Mouse (Mus musculus) embryonic facial prominence, embryonic 10.5 days (tissue): Measurements from ENCODE around the gene Pnpla2. TPM values are rescaled to one million over a fixed set of nuclear protein-coding genes. Genes with fewer than 3 reads are reported as not detected.
A peak's percentile ranks its signal among the peaks of the same experiment; 100 is the strongest.

ENCODE experiments used
- DNase-seq: peaks from one replicate; pipeline ENCODE4 v3.0.0-alpha.2; 2017; ENCODE audit warnings: low spot score
- H3K27ac ChIP-seq: fragments of 300-500 bp; sonication (generic); replicated peaks from 2 replicates; pipeline ENCODE4 v1.5.1; 2016; ENCODE audit warnings: mild to moderate bottlenecking
- H3K27me3 ChIP-seq: fragments of 300-500 bp; sonication (generic); replicated peaks from 2 replicates; pipeline ENCODE4 v1.6.1; 2016; ENCODE audit warnings: low read depth, mild to moderate bottlenecking; ENCODE audit not compliant: poor library complexity, severe bottlenecking
- H3K36me3 ChIP-seq: fragments of 300-500 bp; sonication (generic); replicated peaks from 2 replicates; pipeline ENCODE4 v1.6.1; 2016; ENCODE audit warnings: mild to moderate bottlenecking, moderate library complexity
- H3K4me1 ChIP-seq: fragments of 300-500 bp; sonication (generic); 2 replicates; pipeline ENCODE4 v1.6.1; 2016
- H3K4me3 ChIP-seq: fragments of 300-500 bp; sonication (generic); 2 replicates; pipeline ENCODE4 v1.5.1; 2016; ENCODE audit warnings: mild to moderate bottlenecking, moderate library complexity
- H3K9me3 ChIP-seq: fragments of 300-500 bp; sonication (generic); 2 replicates; pipeline ENCODE4 v1.6.1; 2016; ENCODE audit warnings: mild to moderate bottlenecking
- WGBS: fragments of 180-500 bp; shearing (Covaris S2); methylation state at CpG from one replicate; pipeline ENCODE4 v1.1.7; 2016; 5-methylcytosine and 5-hydroxymethylcytosine counted together
- polyA plus RNA-seq: library from polyadenylated mRNA; unstranded; fragments of >200 nt; fragmentation: Nextera tagmentation; extraction: Ambion mirVana; gene quantifications from 2 replicates; pipeline ENCODE4 v1.2.1, GENCODE M21; 2016

Gene Pnpla2
- polyA plus RNA-seq, 1 experiment from 2014 or later = 13.2 TPM

DNA sequence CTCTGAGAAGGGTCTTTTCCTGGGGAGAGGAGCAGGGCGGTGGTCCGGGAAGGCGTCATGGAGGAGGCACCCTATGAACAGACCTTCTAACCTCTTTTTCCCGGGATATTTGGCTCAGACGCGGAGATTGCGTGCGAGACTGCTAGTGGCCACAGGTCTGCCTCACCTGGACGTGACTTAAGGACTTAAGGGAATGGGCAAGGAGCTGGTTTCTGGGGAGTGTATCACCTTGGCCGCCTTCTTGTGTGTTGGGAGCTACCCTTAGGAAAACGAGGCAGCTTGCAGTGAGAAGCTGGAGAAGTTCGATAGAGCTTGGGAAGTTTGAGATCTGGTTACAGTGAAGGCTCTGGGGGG, 20.8 kb downstream of the Pnpla2 start:
- Histone ChIP-seq H3K27me3 (peaks cover 8% of the 10 kb centered on the region), H3K9me3 (no peaks in the 10 kb centered on the region), H3K4me3 (peak overlapping the region; percentile 89), H3K4me1 (peaks cover 46% of the 10 kb centered on the region), H3K36me3 (peaks cover 21% of the 10 kb centered on the region), H3K27ac (peak overlapping the region; percentile 98)
- no peak for DNase-seq
- WGBS = 1% methylated on average over 12 of the region's 12 CpGs

DNA sequence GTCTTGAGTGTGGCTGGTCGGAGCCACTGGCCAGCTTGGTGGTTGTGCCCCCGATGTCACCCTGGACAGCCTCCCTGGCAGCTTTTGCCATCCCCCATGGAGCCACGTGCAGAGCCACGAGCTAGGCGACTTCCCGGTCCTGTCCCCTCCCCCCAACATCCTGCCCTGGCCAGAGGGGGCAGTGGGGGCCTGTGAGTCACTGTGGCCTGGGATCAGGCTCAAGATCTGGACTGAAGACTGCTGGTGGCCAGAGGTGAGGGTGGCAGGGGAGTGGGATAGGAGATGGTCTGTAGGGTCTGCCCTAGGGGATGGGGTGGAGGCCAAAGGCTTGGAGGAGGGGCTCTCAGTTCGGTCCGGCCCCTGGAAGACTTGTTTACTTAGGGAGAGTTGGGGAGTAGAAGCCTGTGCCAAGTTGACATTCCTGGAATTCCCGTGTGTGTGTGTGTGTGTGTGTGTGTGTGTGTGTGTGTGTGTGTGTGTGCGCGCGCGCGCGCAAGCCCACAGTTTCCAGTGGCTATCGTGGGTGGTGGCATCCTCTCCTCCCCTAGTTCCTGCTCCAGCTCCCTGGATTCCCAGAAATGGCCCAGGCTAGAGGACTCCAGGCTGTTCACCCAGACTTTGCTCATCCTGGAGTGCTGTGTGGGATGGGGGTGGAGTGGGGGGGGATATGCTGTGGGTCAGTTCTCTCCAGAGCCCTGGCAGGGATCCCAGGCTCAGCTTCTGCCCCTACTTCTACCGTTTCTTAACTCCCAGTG, 21.4 kb downstream of the Pnpla2 start:
- Histone ChIP-seq H3K27me3 (peaks cover 8% of the 10 kb centered on the region), H3K4me1 (peaks cover 52% of the 10 kb centered on the region), H3K4me3 (peak overlapping the region; percentile 89), H3K9me3 (no peaks in the 10 kb centered on the region), H3K27ac (peak overlapping the region; percentile 98), H3K36me3 (peaks cover 15% of the 10 kb centered on the region)
- peak; percentile 75 for DNase-seq
- WGBS = 1% methylated on average over 17 of the region's 17 CpGs

DNA sequence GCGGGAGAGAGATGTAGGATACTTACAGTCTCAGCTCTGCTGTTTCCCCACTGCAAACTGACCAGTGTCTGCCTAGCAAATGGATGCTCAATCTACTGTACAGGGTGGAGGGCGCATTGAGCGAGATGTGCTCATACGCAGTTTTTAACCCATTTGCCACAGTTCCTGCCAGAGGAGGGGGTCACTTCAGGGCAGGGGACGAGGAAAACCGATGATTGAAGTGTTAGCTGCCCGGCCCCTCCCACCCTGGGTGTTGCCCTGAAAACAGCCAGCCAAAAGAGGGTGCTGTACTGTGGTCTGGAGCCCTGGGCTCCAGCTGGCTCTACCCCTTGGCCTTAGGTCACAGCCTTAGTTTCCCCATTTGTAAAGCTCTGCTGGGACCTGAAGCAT, 22.0 kb downstream of the Pnpla2 start:
- 16% methylated on average over 7 of the region's 7 CpGs for WGBS
- peaks cover 13% of the 10 kb centered on the region for H3K27me3 ChIP-seq

DNA sequence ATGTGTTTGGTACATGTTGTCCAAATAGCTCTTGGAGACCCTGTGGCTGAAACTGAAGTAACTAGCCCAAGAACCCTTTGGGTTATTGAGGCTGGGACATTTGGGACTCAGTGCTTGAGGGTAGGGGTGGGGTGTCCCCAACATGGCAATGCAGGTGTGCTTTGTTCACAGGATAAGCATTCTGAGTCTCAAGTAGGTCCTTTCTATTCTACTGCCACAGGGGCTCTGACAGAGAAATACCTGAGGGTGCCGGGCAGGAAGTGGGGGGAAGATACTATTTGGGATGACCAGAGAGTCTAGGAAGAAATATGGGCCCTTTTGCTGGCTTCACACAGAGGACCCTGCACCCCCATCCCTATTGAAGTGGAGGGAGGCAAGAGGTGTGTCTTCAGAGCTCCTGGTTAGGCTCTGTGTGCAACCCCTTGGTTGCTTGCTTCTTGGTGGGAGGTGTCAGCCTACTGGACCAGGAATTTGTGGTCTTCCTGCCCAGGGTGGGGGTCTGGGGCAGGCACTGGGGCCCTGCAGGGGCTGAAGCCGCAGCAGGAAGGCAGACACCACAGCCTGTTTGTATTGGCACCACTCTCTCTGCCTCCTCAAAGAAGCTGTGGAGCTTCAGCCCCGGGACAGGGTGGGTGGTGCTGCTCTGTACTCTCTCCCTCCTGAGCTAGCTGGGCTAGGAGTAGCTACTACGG, 22.7 kb downstream of the Pnpla2 start:
- H3K27ac ChIP-seq = peak overlapping the region; percentile 37
- no peak for DNase-seq

More for the DNA sequence above, 22.0 kb downstream of the Pnpla2 start:
- Histone ChIP-seq H3K36me3 (peaks cover 10% of the 10 kb centered on the region), H3K4me1 (peaks cover 58% of the 10 kb centered on the region), H3K4me3 (peak overlapping the region; percentile 89), H3K27ac (peak overlapping the region; percentile 98), H3K9me3 (no peaks in the 10 kb centered on the region)
- no peak for DNase-seq

DNA sequence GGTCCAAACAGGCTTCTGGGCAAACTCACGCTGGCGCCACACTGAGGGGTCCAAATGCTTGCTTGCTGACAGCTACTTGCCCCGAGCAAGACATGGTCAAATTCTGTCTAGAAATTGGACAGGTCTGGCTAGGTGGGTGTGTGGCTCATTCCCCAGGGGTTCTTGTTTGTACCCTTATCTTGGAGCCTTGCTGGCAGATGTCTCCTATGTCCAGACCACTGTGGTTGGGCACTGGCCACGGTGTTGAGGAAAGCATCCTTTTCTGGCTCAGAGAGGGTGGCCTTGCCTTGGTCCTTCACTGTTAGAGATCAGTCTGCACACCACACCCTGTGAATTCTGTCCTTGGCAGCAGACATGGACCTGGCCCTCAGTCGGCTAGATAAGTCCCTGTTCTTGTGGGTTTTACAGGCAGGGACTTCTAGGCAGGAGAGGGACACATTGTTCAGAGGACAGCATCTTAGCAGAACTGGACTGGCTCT, 23.3 kb downstream of the Pnpla2 start:
- WGBS = 76% methylated on average over 5 of the region's 5 CpGs
- Histone ChIP-seq H3K27me3 (peaks cover 27% of the 10 kb centered on the region), H3K4me3 (peak overlapping the region; percentile 14; the same call in 1 of the 2 replicates), H3K36me3 (no peaks in the 10 kb centered on the region), H3K9me3 (no peaks in the 10 kb centered on the region), H3K4me1 (peaks cover 70% of the 10 kb centered on the region), H3K27ac (peak overlapping the region; percentile 37; the same call in 1 of the 2 replicates)
- no peak for DNase-seq

More for the DNA sequence above, 22.7 kb downstream of the Pnpla2 start:
- peak overlapping the region; percentile 14; the same call in 1 of the 2 replicates for H3K4me3 ChIP-seq
- peaks cover 66% of the 10 kb centered on the region for H3K4me1 ChIP-seq
- WGBS = 70% methylated on average over 4 of the region's 4 CpGs
- peaks cover 21% of the 10 kb centered on the region for H3K27me3 ChIP-seq
- H3K36me3 ChIP-seq = peaks cover 3% of the 10 kb centered on the region
- no peaks in the 10 kb centered on the region for H3K9me3 ChIP-seq

DNA sequence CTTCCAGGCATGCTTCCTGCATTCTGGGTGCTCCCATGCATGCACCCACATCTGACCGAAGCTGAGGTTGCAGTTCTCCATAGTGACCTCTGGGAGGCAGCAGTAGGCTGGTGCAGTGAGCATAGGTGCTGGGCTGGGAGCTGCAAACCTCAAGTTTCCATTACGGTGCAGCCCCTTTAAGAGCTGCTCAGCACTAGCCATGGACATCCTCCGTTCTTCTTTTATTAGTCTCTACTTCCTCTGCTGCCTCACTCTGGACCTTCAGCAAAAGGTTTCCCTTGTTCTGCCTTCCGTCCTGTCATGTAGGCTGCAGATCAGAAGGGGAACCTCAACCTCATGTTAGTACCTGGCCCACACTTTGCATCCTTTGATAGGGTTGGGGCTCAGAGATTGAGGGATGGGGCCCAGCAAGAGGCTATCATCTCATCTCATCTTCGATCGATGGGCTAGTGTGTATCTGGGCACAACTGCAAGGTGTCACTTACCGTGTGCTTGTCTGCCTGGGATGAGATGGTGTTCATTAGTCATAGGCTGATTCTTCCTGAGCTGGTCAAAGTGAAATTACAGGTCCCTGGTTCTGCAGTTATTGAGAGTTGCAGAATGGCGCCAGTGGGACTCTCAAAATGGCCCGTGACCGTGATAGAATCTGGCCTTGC, 26.0 kb downstream of the Pnpla2 start:
- peaks cover 55% of the 10 kb centered on the region for H3K4me1 ChIP-seq

DNA sequence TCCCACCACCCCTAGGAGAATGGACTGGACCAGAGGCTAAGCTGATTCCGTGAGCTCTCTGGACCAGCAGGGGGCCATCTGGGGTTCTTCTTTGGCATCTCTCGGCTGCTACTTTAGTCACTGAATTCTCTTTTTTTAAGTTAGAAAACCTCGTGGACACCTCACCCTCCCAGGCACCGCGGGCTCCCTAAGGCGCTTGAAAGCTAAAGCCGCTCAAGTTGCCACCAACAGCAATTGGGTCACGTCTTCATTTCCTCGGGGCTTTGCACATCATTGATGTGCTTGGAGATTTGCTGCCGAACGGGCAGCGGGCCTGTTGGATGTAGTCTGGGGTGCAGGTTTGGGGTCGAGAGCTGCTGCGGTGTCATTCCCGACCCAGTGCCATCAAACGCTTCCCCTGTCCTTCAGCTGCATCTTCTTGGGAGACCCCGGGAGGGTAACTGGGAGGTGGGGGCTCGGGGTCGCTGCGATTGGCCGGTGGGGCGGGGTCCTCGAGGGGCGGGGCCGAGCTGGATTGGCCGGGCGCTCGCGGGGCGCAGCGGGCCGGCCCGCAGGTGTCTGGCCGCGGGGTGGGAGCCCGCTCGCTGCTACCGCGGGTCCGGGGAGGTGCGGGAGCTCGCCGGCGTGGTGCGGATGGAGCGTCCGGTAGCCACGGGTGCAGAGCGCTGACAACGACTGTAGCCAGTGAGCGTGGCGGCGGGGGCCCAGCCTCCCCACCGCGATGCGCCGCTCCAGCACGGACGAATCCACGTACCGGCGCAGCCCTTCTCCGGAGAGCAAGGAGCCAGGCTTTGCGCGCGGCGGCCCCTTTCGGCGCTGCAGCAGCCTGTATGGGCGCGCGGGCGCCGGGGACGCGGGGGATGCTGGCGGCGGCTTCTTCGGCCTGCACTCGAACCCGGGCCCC, 26.8 kb downstream of the Pnpla2 start:
- peaks cover 47% of the 10 kb centered on the region for H3K4me1 ChIP-seq
- under 1% methylated on average over 81 of the region's 81 CpGs for WGBS
- H3K27ac ChIP-seq = peak overlapping the region; percentile 55; the same call in 1 of the 2 replicates
- H3K36me3 ChIP-seq = no peaks in the 10 kb centered on the region
- H3K4me3 ChIP-seq = peak overlapping the region; percentile 74
- no peaks in the 10 kb centered on the region for H3K9me3 ChIP-seq
- peak; percentile 82 for DNase-seq
- H3K27me3 ChIP-seq = peaks cover 31% of the 10 kb centered on the region

More for the DNA sequence above, 26.0 kb downstream of the Pnpla2 start:
- DNase-seq = peak; percentile 69
- H3K4me3 ChIP-seq = peak overlapping the region; percentile 74
- H3K27me3 ChIP-seq = peaks cover 36% of the 10 kb centered on the region
- H3K9me3 ChIP-seq = no peaks in the 10 kb centered on the region
- 9% methylated on average over 10 of the region's 10 CpGs for WGBS
- H3K36me3 ChIP-seq = no peaks in the 10 kb centered on the region
- H3K27ac ChIP-seq = no peak overlapping the region

DNA sequence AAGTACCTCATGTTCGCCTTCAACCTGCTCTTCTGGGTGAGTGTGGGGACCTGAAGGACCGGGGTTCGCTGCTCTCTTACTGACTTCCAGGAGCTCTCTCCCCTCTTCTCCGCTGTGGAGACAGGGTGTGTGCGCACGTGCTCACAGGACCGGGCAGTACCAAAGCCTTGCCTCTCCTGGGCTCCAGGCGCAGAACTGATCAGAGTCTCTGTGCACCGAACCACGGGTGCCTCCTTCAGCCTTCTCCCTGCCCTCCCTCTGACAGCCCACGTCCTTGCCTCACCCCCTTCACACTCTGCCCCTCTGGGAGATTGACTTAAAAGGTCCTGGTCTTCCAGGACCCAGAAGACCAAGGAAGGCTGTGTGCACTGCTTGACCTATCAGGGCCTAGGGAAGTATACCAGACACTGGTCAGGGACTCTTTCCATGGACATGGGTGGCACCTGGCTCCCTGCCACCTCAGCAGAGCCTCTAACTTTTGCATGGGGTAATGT, 27.6 kb downstream of the Pnpla2 start:
- no peaks in the 10 kb centered on the region for H3K9me3 ChIP-seq
- H3K27ac ChIP-seq = 0 out of 2 replicates have a peak overlapping the region, but pooled peaks have one; percentile 55
- 9% methylated on average over 11 of the region's 11 CpGs for WGBS
- peak overlapping the region; percentile 74 for H3K4me3 ChIP-seq
- peaks cover 31% of the 10 kb centered on the region for H3K27me3 ChIP-seq
- no peak for DNase-seq
- H3K36me3 ChIP-seq = 0 out of 2 replicates have a peak, but pooled peaks cover 2% of the 10 kb centered on the region
- H3K4me1 ChIP-seq = peaks cover 39% of the 10 kb centered on the region

DNA sequence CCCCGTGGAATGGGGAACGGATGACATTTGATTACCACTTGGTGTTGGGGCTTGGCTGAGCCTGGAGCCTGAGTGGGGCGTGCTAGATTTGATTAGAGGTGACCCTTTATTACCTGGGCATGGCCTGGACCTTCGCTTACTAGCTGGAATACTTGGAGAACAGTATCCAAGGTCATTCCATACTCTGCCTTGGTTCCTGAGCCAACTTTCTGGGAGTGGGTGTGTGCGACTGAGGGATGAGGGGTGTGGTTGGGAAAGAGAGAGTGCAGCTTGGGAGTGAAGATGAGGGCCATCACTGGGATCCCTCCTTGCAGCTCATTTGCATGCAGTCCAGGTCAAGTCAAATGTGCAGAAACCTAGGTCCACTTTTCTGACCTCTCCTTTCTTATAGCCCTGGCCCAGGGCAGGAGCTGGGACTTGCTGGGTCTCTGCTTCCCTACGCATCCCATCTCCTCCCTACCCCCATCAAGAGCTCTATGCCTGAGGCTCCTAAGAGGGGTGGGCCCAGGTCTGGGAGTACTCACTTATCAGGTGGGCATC, 28.2 kb downstream of the Pnpla2 start:
- H3K4me3 ChIP-seq = peak overlapping the region; percentile 74

DNA sequence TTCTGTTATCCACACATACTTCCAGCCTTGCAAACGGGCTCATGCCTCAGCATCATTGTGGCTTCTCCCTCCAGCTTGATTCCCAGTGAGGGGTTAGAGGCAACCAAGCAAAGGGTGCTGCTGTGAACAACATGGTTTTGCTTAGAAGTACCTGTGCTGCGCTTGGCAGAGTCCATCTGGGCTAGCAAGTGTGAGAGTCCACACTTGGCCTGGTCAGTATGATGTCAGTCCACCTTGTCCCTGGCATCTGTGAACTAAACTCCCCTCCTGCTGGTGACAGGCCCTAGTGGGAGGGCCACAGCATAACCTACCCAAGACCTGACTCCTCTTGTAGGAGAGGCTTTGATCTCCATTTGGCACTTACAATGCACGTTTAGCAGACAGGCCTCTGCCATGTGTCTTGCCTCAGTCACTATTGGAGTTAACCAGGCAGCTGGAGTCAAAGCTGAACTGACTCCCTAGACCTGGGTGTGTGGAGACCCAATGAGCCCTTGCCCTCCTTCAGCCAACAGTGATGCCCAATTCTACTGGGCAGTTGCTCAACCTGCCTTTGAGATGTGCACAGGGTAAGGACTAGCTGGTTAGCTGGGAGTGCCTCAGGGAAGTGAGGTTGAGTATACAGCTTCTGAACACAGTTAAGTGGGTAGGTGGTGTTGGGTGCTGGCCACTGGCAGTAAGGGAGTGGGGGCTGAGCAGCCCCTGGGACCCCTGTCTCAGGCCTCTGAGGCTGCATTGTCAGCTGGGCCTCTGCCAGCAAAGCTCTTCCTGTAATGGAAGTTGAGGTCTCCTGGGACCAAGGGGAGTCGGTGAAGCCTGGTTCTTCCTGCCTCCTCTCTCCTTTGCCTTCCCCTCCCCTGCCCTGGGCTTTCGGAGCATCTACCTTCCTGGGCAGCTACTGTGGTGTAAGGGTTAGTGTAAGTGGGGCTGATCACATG, 29.5 kb downstream of the Pnpla2 start:
- Histone ChIP-seq H3K27ac (no peak overlapping the region), H3K4me3 (no peak overlapping the region), H3K27me3 (peaks cover 31% of the 10 kb centered on the region), H3K36me3 (0 out of 2 replicates have a peak, but pooled peaks cover 3% of the 10 kb centered on the region), H3K9me3 (no peaks in the 10 kb centered on the region), H3K4me1 (peaks cover 31% of the 10 kb centered on the region)
- no peak for DNase-seq
- 78% methylated on average over 5 of the region's 5 CpGs for WGBS

More for the DNA sequence above, 28.2 kb downstream of the Pnpla2 start:
- H3K4me1 ChIP-seq = peaks cover 33% of the 10 kb centered on the region
- no peak for DNase-seq
- H3K36me3 ChIP-seq = 0 out of 2 replicates have a peak, but pooled peaks cover 3% of the 10 kb centered on the region
- H3K9me3 ChIP-seq = no peaks in the 10 kb centered on the region
- peaks cover 31% of the 10 kb centered on the region for H3K27me3 ChIP-seq
- H3K27ac ChIP-seq = no peak overlapping the region
- WGBS = 77% methylated on average over 6 of the region's 6 CpGs
